Mouse (Mus musculus) myocyte (in vitro differentiated cells): Measurements from ENCODE around the gene Cmya5. TPM values are rescaled to one million over a fixed set of nuclear protein-coding genes. Genes with fewer than 3 reads are reported as not detected.

Experiments used
- H3K27me3 ChIP-seq: one replicate; pipeline ENCODE4 v1.6.1; 2011; ENCODE audit not compliant: control insufficient read depth, insufficient read depth, insufficient read length
- H3K36me3 ChIP-seq: one replicate; pipeline ENCODE4 v1.6.1; 2011; ENCODE audit not compliant: control insufficient read depth, insufficient read depth
- H3K4me2 ChIP-seq: one replicate; pipeline ENCODE4 v1.6.1; 2011; ENCODE audit warnings: low read depth, control low read depth
- H3K4me3 ChIP-seq: one replicate; pipeline ENCODE4 v1.5.1; 2011; ENCODE audit warnings: mild to moderate bottlenecking, control low read depth, moderate library complexity
- H3K79me2 ChIP-seq: one replicate; pipeline ENCODE4 v1.6.1; 2011; ENCODE audit not compliant: control insufficient read depth, insufficient read depth
- H3ac ChIP-seq: one replicate; pipeline ENCODE4 v1.6.1; 2011; ENCODE audit not compliant: control insufficient read depth, insufficient read length
- CEBPB ChIP-seq: IDR thresholded peaks from 2 replicates; pipeline ENCODE4 v1.6.1; 2011; ENCODE audit warnings: mild to moderate bottlenecking, moderate library complexity; ENCODE audit not compliant: poor library complexity, insufficient read depth, severe bottlenecking
- E2F4 ChIP-seq: IDR thresholded peaks from one replicate; pipeline ENCODE4 v1.6.1; 2011; ENCODE audit warnings: mild to moderate bottlenecking, control low read depth, moderate library complexity; ENCODE audit not compliant: insufficient read depth
- MAX ChIP-seq: IDR thresholded peaks from one replicate; pipeline ENCODE4 v1.6.1; 2011; ENCODE audit warnings: low read depth, mild to moderate bottlenecking, control low read depth
- MYOD1 ChIP-seq, 3 experiments: IDR thresholded peaks; one replicate each; pipeline ENCODE4 v1.6.1; 2011; ENCODE audit warnings: control low read depth in 2 of 3, low read depth in 2 of 3, mild to moderate bottlenecking in 2 of 3, moderate library complexity in 1 of 3; ENCODE audit not compliant: insufficient read length in 2 of 3, control insufficient read depth in 1 of 3
- MYOG ChIP-seq, 3 experiments: IDR thresholded peaks; one replicate each; pipeline ENCODE4 v1.6.1; 2011; ENCODE audit warnings: control low read depth in 2 of 3, low read depth in 2 of 3, mild to moderate bottlenecking in 2 of 3; ENCODE audit not compliant: insufficient read length in 2 of 3, control insufficient read depth in 1 of 3, insufficient read depth in 1 of 3
- POLR2A ChIP-seq: IDR thresholded peaks from one replicate; pipeline ENCODE4 v1.6.1; 2011; ENCODE audit warnings: low read depth, mild to moderate bottlenecking, control low read depth, moderate library complexity; ENCODE audit not compliant: insufficient read length
- POLR2AphosphoS2 ChIP-seq: IDR thresholded peaks from one replicate; pipeline ENCODE4 v1.6.1; 2011; ENCODE audit warnings: low read depth, control low read depth; ENCODE audit not compliant: insufficient read length
- REST ChIP-seq: IDR thresholded peaks from one replicate; pipeline ENCODE4 v1.6.1; 2011; ENCODE audit warnings: mild to moderate bottlenecking, control low read depth, moderate library complexity; ENCODE audit not compliant: insufficient read depth, insufficient read length
- SRF ChIP-seq: IDR thresholded peaks from one replicate; pipeline ENCODE4 v1.6.1; 2011; ENCODE audit warnings: low read depth; ENCODE audit not compliant: control insufficient read depth, insufficient read length
- TCF12 ChIP-seq: IDR thresholded peaks from one replicate; pipeline ENCODE4 v1.6.1; 2011; ENCODE audit warnings: mild to moderate bottlenecking, control low read depth; ENCODE audit not compliant: poor library complexity, insufficient read depth, severe bottlenecking
- TCF3 ChIP-seq: IDR thresholded peaks from one replicate; pipeline ENCODE4 v1.6.1; 2011; ENCODE audit warnings: low read depth, control low read depth; ENCODE audit not compliant: insufficient read length
- USF1 ChIP-seq: IDR thresholded peaks from one replicate; pipeline ENCODE4 v1.6.1; 2011; ENCODE audit warnings: low read depth, mild to moderate bottlenecking, control low read depth, moderate library complexity
- polyA plus RNA-seq: library from polyadenylated mRNA; unstranded; fragments of >200 nt; fragmentation: generic; extraction: Trizol; gene quantifications from one replicate; pipeline ENCODE4 v1.2.1, GENCODE M21; 2012; ENCODE audit warnings: missing spikeins

The Cmya5 gene
- polyA plus RNA-seq, 1 experiment = 0.04 TPM

DNA sequence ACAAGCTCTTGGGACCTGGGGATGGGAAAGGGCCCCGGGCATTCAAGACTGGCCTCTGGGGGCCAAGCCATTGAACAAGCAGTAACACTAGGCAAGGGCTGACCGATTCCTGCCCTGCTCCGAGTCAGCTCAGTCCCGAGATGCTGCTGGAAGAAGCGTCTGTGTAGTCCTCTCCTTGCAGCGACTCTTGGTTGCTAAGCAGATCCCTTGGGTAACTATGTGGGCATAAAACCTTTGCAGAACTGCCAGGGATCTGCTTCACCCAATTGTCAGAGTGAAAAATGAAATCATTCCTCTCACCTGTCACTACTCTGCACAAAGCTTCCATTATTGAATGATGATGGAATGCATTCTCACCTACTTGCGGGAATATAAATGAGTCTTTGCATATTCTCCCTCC, 134.0 kb downstream of the Cmya5 start:
- Histone ChIP-seq H3K27me3 (no peaks in the 10 kb centered on the region), H3K79me2 (no peaks in the 10 kb centered on the region), H3K36me3 (no peaks in the 10 kb centered on the region), H3ac (no peak overlapping the region), H3K4me2 (no peak overlapping the region), H3K4me3 (no peak overlapping the region)
- no peak for TF ChIP-seq MAX
- TF ChIP-seq REST = no peak
- TF ChIP-seq SRF = no peak
- no peak for TF ChIP-seq MYOG (IDR thresholded peaks at IDR 0.05; ENCODE audit: control insufficient read depth in 1 of 3, insufficient read depth in 1 of 3, insufficient read length in 2 of 3, low read depth in 2 of 3)
- TF ChIP-seq POLR2AphosphoS2 = no peak
- no peak for TF ChIP-seq USF1
- no peak for TF ChIP-seq TCF3
- no peak for TF ChIP-seq CEBPB

DNA sequence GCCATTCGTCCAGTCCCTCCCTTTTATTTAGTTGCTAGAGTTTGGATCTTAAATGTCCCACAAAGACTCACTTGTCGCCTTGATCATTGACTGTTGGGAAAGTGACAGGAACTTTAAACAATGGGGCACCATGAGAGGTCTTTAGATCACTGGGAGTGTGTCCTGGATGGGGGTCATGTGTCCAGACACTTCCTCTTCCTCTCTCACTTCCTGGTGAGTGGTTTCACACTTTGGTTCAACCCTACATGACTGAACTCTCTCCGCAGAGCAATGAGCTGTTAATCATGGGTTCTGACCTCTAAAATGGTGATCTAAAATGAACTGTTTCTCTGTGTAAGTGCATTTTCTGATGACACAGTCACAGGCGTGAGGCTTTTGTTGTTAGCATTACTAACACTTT, 137.4 kb downstream of the Cmya5 start:
- H3ac ChIP-seq = no peak overlapping the region
- H3K79me2 ChIP-seq = no peaks in the 10 kb centered on the region
- no peaks in the 10 kb centered on the region for H3K36me3 ChIP-seq
- TF ChIP-seq USF1 = no peak
- no peak for TF ChIP-seq E2F4
- TF ChIP-seq POLR2A = no peak
- TF ChIP-seq MYOG (IDR thresholded peaks at IDR 0.05; ENCODE audit: control insufficient read depth in 1 of 3, insufficient read depth in 1 of 3, insufficient read length in 2 of 3, low read depth in 2 of 3) = no peak
- no peak for TF ChIP-seq MAX
- TF ChIP-seq TCF3 = no peak
- H3K27me3 ChIP-seq = no peaks in the 10 kb centered on the region
- H3K4me3 ChIP-seq = no peak overlapping the region
- H3K4me2 ChIP-seq = no peak overlapping the region

DNA sequence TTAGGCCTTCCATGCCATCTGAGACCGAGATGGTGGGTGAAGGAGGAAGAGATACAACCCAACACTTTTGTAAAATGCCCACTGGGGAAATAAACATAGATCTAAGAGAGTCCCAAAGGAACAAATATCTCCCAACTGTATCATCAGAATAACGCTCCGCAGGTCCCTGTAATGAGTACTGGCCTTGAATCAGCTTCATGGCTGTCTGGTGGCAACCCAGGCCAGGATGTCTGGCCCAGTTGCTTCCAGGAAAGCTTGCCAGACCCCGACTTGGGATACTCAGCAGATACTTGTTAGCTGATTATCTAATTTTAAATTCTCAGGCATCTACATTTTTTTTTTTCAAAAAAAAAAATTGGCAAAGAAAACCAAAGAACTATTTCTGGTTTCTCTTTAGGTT, 138.2 kb downstream of the Cmya5 start:
- TF ChIP-seq REST (no peak), MAX (no peak), MYOG (IDR thresholded peaks at IDR 0.05; ENCODE audit: control insufficient read depth in 1 of 3, insufficient read depth in 1 of 3, insufficient read length in 2 of 3, low read depth in 2 of 3) (no peak)
- H3K27me3 ChIP-seq = no peaks in the 10 kb centered on the region

DNA sequence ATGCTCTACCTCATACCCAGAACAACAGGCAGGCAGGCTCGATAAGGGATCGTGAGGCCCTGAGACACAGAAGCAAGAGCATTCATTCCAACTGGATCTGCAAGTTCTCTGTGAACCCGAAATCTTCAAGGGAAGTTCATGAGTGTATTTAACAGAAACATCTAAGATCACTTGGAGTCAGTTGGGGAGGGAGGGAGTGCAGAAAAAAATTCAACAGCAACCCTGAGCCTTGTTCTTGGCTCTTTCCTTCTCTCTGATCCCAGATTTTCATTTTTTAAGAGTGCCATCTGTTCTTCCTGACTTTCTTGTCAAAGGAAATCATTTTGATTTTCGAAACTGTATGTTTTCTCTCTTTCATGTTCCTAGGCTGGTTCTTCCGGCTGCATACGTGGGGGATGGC, 140.5 kb downstream of the Cmya5 start:
- Histone ChIP-seq H3K4me3 (no peak overlapping the region), H3K36me3 (no peaks in the 10 kb centered on the region), H3ac (no peak overlapping the region), H3K4me2 (no peak overlapping the region), H3K79me2 (no peaks in the 10 kb centered on the region), H3K27me3 (no peaks in the 10 kb centered on the region)
- TF ChIP-seq MYOG (IDR thresholded peaks at IDR 0.05; ENCODE audit: control insufficient read depth in 1 of 3, insufficient read depth in 1 of 3, insufficient read length in 2 of 3, low read depth in 2 of 3) (no peak), POLR2A (no peak)

More for the DNA sequence above, 138.2 kb downstream of the Cmya5 start:
- no peak overlapping the region for H3K4me3 ChIP-seq
- no peak overlapping the region for H3ac ChIP-seq
- H3K79me2 ChIP-seq = no peaks in the 10 kb centered on the region
- no peak overlapping the region for H3K4me2 ChIP-seq
- no peaks in the 10 kb centered on the region for H3K36me3 ChIP-seq

DNA sequence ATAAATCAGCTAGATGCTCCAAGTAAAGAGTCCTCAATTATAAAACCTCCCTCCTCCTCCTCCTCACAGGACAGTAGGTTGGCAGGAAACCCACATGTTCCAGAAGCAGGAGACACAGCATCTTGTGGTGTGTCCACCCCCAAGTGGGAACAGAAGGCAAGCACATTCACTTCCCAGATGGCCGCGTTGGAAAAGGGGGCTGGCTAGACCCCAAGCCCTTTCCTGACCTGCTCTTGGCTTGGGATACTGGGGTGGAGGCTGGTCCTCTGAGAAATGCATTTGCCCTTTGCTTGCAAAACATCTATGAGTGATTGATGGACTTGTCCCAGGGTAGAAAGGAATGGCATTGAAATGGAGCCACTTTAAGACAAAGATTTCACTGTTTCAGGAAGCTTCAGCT, 142.1 kb downstream of the Cmya5 start:
- H3K4me3 ChIP-seq = no peak overlapping the region
- H3K36me3 ChIP-seq = no peaks in the 10 kb centered on the region
- H3K79me2 ChIP-seq = no peaks in the 10 kb centered on the region
- H3K27me3 ChIP-seq = no peaks in the 10 kb centered on the region
- H3K4me2 ChIP-seq = no peak overlapping the region
- H3ac ChIP-seq = no peak overlapping the region
- TF ChIP-seq CEBPB (no peak), REST (no peak), POLR2A (no peak), MYOG (IDR thresholded peaks at IDR 0.05; ENCODE audit: control insufficient read depth in 1 of 3, insufficient read depth in 1 of 3, insufficient read length in 2 of 3, low read depth in 2 of 3) (no peak), SRF (no peak), USF1 (no peak), MYOD1 (IDR thresholded peaks at IDR 0.05; ENCODE audit: control insufficient read depth in 1 of 3, insufficient read length in 2 of 3, low read depth in 2 of 3) (no peak), POLR2AphosphoS2 (no peak), TCF3 (no peak), MAX (no peak), E2F4 (no peak), TCF12 (no peak)
